Comparison of ENCODE assay signal across 8 mouse cellular contexts in genomic region chr6:5109925-5110714, GRCm38 (mm10).
DNase-seq lines count a peak whose midpoint lies in the region; ATAC-seq and TF ChIP-seq lines count a peak whose summit lies in the region.

No protein-coding gene starts in this region.

- TF ChIP-seq POLR2A in brain, embryonic 14.5 days (IDR thresholded peaks at IDR 0.05; ENCODE audit: borderline replicate concordance, extremely low read depth, insufficient read depth, insufficient read length, poor library complexity, severe bottlenecking): no peak

- WGBS in heart, embryonic 12.5 days: 8% methylated on average over 18 of the region's 18 CpGs
- 5% methylated on average over 18 of the region's 18 CpGs for WGBS in kidney, postnatal 0 days
- WGBS in liver, embryonic 11.5 days: 8% methylated on average over 18 of the region's 18 CpGs
- WGBS in stomach, embryonic 14.5 days: 5% methylated on average over 18 of the region's 18 CpGs

- peak overlapping the region; percentile 71 for H3K9ac ChIP-seq in heart, embryonic 12.5 days
- H3K9ac ChIP-seq in kidney, postnatal 0 days (ENCODE audit: low read depth, low read length): no peak overlapping the region
- H3K9ac ChIP-seq in liver, embryonic 11.5 days (ENCODE audit: low read depth, low read length): 0 out of 2 replicates have a peak overlapping the region, but pooled peaks have one; percentile 41
- peak overlapping the region; percentile 21; the same call in 1 of the 2 replicates for H3K9ac ChIP-seq in stomach, embryonic 14.5 days (replicated peaks; ENCODE audit: low read depth, low read length)

- H3K36me3 ChIP-seq in heart, embryonic 12.5 days: peaks cover 6% of the 10 kb centered on the region
- H3K36me3 ChIP-seq in kidney, postnatal 0 days (ENCODE audit: insufficient read depth, low read length): no peaks in the 10 kb centered on the region
- H3K36me3 ChIP-seq in liver, embryonic 11.5 days (ENCODE audit: control insufficient read depth, insufficient read depth, low read length): no peaks in the 10 kb centered on the region
- H3K36me3 ChIP-seq in stomach, embryonic 14.5 days (ENCODE audit: control insufficient read depth, insufficient read depth, low read length): 0 out of 2 replicates have a peak, but pooled peaks cover 2% of the 10 kb centered on the region

- H3K9me3 ChIP-seq in heart, embryonic 12.5 days (replicated peaks): no peaks in the 10 kb centered on the region
- no peaks in the 10 kb centered on the region for H3K9me3 ChIP-seq in kidney, postnatal 0 days (replicated peaks; ENCODE audit: low read length)
- H3K9me3 ChIP-seq in liver, embryonic 11.5 days (ENCODE audit: control insufficient read depth, low read length): no peaks in the 10 kb centered on the region
- H3K9me3 ChIP-seq in stomach, embryonic 14.5 days (ENCODE audit: control insufficient read depth, low read depth, low read length): no peaks in the 10 kb centered on the region

- peak overlapping the region; percentile 50 for H3K4me3 ChIP-seq in heart, embryonic 12.5 days
- H3K4me3 ChIP-seq in kidney, postnatal 0 days (replicated peaks; ENCODE audit: low read depth, low read length): peak overlapping the region; percentile 28
- H3K4me3 ChIP-seq in liver, embryonic 11.5 days (ENCODE audit: low read depth, low read length): peak overlapping the region; percentile 32
- peak overlapping the region; percentile 23 for H3K4me3 ChIP-seq in stomach, embryonic 14.5 days (ENCODE audit: low read depth, low read length)

- peak; percentile 95 for ATAC-seq in erythroid progenitor cell, adult 5-6 weeks (replicated peaks; ENCODE audit: low FRiP score, poor library complexity, severe bottlenecking)
- peak; percentile 92 for ATAC-seq in heart, embryonic 12.5 days (ENCODE audit: insufficient number of reproducible peaks, low FRiP score)
- ATAC-seq in kidney, postnatal 0 days (replicated peaks; ENCODE audit: low FRiP score, low read depth): peak; percentile 95
- peak; percentile 95 for ATAC-seq in liver, embryonic 11.5 days (replicated peaks; ENCODE audit: low FRiP score)
- peak; percentile 92 for ATAC-seq in stomach, embryonic 14.5 days (ENCODE audit: insufficient number of reproducible peaks, insufficient read depth, low FRiP score, low read depth)

- H3K4me2 ChIP-seq in heart, embryonic 12.5 days: peak overlapping the region; percentile 67
- H3K4me2 ChIP-seq in kidney, postnatal 0 days (ENCODE audit: low read length): peak overlapping the region; percentile 58
- H3K4me2 ChIP-seq in liver, embryonic 11.5 days: peak overlapping the region; percentile 63
- H3K4me2 ChIP-seq in stomach, embryonic 14.5 days (replicated peaks; ENCODE audit: low read depth, low read length): peak overlapping the region; percentile 42

- peak; percentile 68 to 71 for DNase-seq in B cell, adult 2 months
- peak; percentile 95 for DNase-seq in brain, embryonic 14.5 days (ENCODE audit: low read depth)
- DNase-seq in kidney, postnatal 0 days (ENCODE audit: low spot score): peak; percentile 95
- peak; percentile 82 for DNase-seq in liver, embryonic 11.5 days (ENCODE audit: low spot score)
- peak; percentile 53 for DNase-seq in naive thymus-derived CD4-positive, alpha-beta T cell, adult 2 months (ENCODE audit: low read depth)

- H3K27me3 ChIP-seq in heart, embryonic 12.5 days (replicated peaks): no peaks in the 10 kb centered on the region
- H3K27me3 ChIP-seq in kidney, postnatal 0 days (ENCODE audit: insufficient read depth, low read length): no peaks in the 10 kb centered on the region
- H3K27me3 ChIP-seq in liver, embryonic 11.5 days (replicated peaks; ENCODE audit: control insufficient read depth, insufficient read depth, low read length): no peaks in the 10 kb centered on the region
- no peaks in the 10 kb centered on the region for H3K27me3 ChIP-seq in stomach, embryonic 14.5 days (ENCODE audit: control insufficient read depth, insufficient read depth, low read length)

- peaks cover 21% of the 10 kb centered on the region for H3K4me1 ChIP-seq in heart, embryonic 12.5 days (replicated peaks)
- peaks cover 7% of the 10 kb centered on the region; the same call in 1 of the 2 replicates for H3K4me1 ChIP-seq in kidney, postnatal 0 days (replicated peaks; ENCODE audit: insufficient read depth, low read length)
- H3K4me1 ChIP-seq in liver, embryonic 11.5 days (replicated peaks; ENCODE audit: control insufficient read depth, insufficient read depth, low read length): peaks cover 16% of the 10 kb centered on the region
- peaks cover 11% of the 10 kb centered on the region; the same call in 1 of the 2 replicates for H3K4me1 ChIP-seq in stomach, embryonic 14.5 days (ENCODE audit: control insufficient read depth, insufficient read depth, low read length)

- H3K27ac ChIP-seq in heart, embryonic 12.5 days (ENCODE audit: poor library complexity, severe bottlenecking): no peak overlapping the region; the same call in 1 of the 2 replicates
- H3K27ac ChIP-seq in kidney, postnatal 0 days: no peak overlapping the region
- H3K27ac ChIP-seq in liver, embryonic 11.5 days (ENCODE audit: low read depth, low read length): no peak overlapping the region
- no peak overlapping the region for H3K27ac ChIP-seq in stomach, embryonic 14.5 days (ENCODE audit: low read length)

- peak; percentile 99 for TF ChIP-seq CTCF in brain, embryonic 14.5 days (IDR thresholded peaks at IDR 0.05; ENCODE audit: borderline replicate concordance, extremely low read depth, insufficient read depth, insufficient read length)
- TF ChIP-seq CTCF in kidney, postnatal 0 days (IDR thresholded peaks at IDR 0.05; ENCODE audit: low read depth): peak; percentile 98
